8 mouse cellular contexts compared by ENCODE assay signal in the genomic region with DNA sequence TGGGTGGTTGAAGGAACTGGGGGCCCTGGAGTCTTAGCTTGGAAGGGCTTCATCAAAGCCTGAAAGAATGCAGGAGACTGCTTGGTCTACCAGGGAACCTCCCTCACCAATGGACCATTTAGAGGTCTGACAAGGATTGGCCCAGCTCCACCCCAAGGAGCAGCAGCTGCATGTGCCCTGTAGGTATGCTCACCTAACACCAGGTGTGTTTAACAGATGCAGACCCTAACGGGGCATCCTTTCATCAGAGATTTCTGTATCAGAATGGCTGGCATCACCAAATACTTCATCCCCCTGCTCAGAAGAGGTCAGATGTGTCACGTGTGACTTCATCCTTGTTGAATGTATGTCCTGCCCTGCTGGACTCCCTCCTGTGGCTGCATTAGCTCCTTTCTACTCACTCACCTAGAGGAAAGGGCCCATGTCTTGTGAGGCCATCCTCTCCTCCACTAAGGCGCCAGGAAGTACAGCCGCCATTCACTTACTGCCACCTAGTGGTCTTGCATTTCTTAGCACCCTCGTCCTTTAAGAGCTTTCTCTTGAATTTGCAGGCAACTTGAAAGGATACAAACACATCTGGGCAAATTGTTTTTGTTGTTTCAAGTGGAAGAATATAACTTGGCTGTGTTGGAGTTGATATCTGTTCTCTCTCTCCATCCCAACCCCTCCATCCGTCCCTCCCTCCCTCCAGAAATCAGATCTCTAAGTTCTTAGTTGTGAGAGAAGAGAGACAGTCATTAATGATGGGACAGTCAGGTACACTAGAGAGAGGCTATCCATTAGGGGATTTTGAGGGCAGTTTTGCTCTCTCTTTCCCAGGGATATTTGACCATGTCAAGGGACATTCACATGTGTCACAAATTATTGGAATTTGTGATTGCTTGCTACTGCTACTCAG.
DNase-seq lines count a peak whose midpoint lies in the region; ATAC-seq lines count a peak whose summit lies in the region.

No protein-coding gene starts in this region.

- peak; percentile 53 for DNase-seq in heart, adult 8-10 months (ENCODE audit: low spot score)
- DNase-seq in heart, embryonic 10.5 days (ENCODE audit: low spot score): no peak
- peak; percentile 8 for DNase-seq in c-Kit-positive CD71-positive TER-119-positive erythroid progenitor cells, embryonic 14.5 days (ENCODE audit: low spot score)
- peak; percentile 19 to 46 for DNase-seq in layer of hippocampus, postnatal 36 days

- H3K4me3 ChIP-seq in heart, embryonic 10.5 days: no peak overlapping the region
- H3K4me3 ChIP-seq in forebrain, embryonic 12.5 days (replicated peaks): no peak overlapping the region
- no peak overlapping the region for H3K4me3 ChIP-seq in hindbrain, embryonic 16.5 days (ENCODE audit: low read length)
- H3K4me3 ChIP-seq in midbrain, embryonic 12.5 days: no peak overlapping the region
- no peak overlapping the region for H3K4me3 ChIP-seq in stomach, embryonic 16.5 days (replicated peaks; ENCODE audit: low read length)

- no peaks in the 10 kb centered on the region for H3K4me1 ChIP-seq in heart, embryonic 10.5 days
- H3K4me1 ChIP-seq in forebrain, embryonic 12.5 days: peaks cover 7% of the 10 kb centered on the region; the same call in 1 of the 2 replicates
- no peaks in the 10 kb centered on the region for H3K4me1 ChIP-seq in hindbrain, embryonic 16.5 days (ENCODE audit: control insufficient read depth, insufficient read depth, low read depth, low read length)
- H3K4me1 ChIP-seq in midbrain, embryonic 12.5 days: 0 out of 2 replicates have a peak, but pooled peaks cover 3% of the 10 kb centered on the region
- H3K4me1 ChIP-seq in stomach, embryonic 16.5 days (ENCODE audit: control insufficient read depth, insufficient read depth, low read length): no peaks in the 10 kb centered on the region

- no peak overlapping the region for H3K9ac ChIP-seq in forebrain, embryonic 12.5 days
- no peak overlapping the region for H3K9ac ChIP-seq in hindbrain, embryonic 16.5 days (ENCODE audit: low read depth, low read length)
- no peak overlapping the region for H3K9ac ChIP-seq in midbrain, embryonic 12.5 days (replicated peaks)
- no peak overlapping the region for H3K9ac ChIP-seq in stomach, embryonic 16.5 days (ENCODE audit: low read length)

- no peaks in the 10 kb centered on the region for H3K9me3 ChIP-seq in heart, embryonic 10.5 days
- H3K9me3 ChIP-seq in forebrain, embryonic 12.5 days: no peaks in the 10 kb centered on the region
- H3K9me3 ChIP-seq in hindbrain, embryonic 16.5 days (ENCODE audit: control insufficient read depth, low read length): no peaks in the 10 kb centered on the region
- H3K9me3 ChIP-seq in midbrain, embryonic 12.5 days: no peaks in the 10 kb centered on the region
- no peaks in the 10 kb centered on the region for H3K9me3 ChIP-seq in stomach, embryonic 16.5 days (replicated peaks; ENCODE audit: control insufficient read depth, low read length)

- H3K27ac ChIP-seq in heart, embryonic 10.5 days: no peak overlapping the region
- no peak overlapping the region for H3K27ac ChIP-seq in forebrain, embryonic 12.5 days
- H3K27ac ChIP-seq in hindbrain, embryonic 16.5 days (ENCODE audit: low read depth, low read length): no peak overlapping the region
- no peak overlapping the region for H3K27ac ChIP-seq in midbrain, embryonic 12.5 days (replicated peaks)
- H3K27ac ChIP-seq in stomach, embryonic 16.5 days (ENCODE audit: low read length): no peak overlapping the region

- ATAC-seq in forebrain, embryonic 12.5 days (ENCODE audit: low FRiP score): peak; percentile 84
- ATAC-seq in hindbrain, embryonic 16.5 days: peak; percentile 69
- ATAC-seq in midbrain, embryonic 12.5 days (ENCODE audit: low FRiP score, low read depth): peak; percentile 78
- peak; percentile 55; the same call in 1 of the 2 replicates for ATAC-seq in stomach, embryonic 16.5 days (ENCODE audit: insufficient read depth, low FRiP score)

- H3K27me3 ChIP-seq in heart, embryonic 10.5 days (ENCODE audit: insufficient read depth, poor library complexity, severe bottlenecking): no peaks in the 10 kb centered on the region
- no peaks in the 10 kb centered on the region for H3K27me3 ChIP-seq in forebrain, embryonic 12.5 days
- no peaks in the 10 kb centered on the region for H3K27me3 ChIP-seq in hindbrain, embryonic 16.5 days (replicated peaks; ENCODE audit: control insufficient read depth, insufficient read depth, low read length)
- no peaks in the 10 kb centered on the region for H3K27me3 ChIP-seq in midbrain, embryonic 12.5 days
- H3K27me3 ChIP-seq in stomach, embryonic 16.5 days (ENCODE audit: control insufficient read depth, insufficient read depth, low read length): no peaks in the 10 kb centered on the region

- H3K36me3 ChIP-seq in heart, embryonic 10.5 days: no peaks in the 10 kb centered on the region
- 0 out of 2 replicates have a peak, but pooled peaks cover 4% of the 10 kb centered on the region for H3K36me3 ChIP-seq in forebrain, embryonic 12.5 days (replicated peaks)
- H3K36me3 ChIP-seq in hindbrain, embryonic 16.5 days (ENCODE audit: control insufficient read depth, insufficient read depth, low read length): no peaks in the 10 kb centered on the region
- H3K36me3 ChIP-seq in midbrain, embryonic 12.5 days: no peaks in the 10 kb centered on the region
- 0 out of 2 replicates have a peak, but pooled peaks cover 4% of the 10 kb centered on the region for H3K36me3 ChIP-seq in stomach, embryonic 16.5 days (ENCODE audit: control insufficient read depth, insufficient read depth, low read length)

- WGBS in heart, embryonic 10.5 days: 34% methylated on average over 6 of the region's 6 CpGs
- WGBS in forebrain, embryonic 12.5 days: 36% methylated on average over 6 of the region's 6 CpGs
- WGBS in hindbrain, embryonic 16.5 days: 30% methylated on average over 6 of the region's 6 CpGs
- WGBS in midbrain, embryonic 12.5 days: 34% methylated on average over 6 of the region's 6 CpGs
- WGBS in stomach, embryonic 16.5 days: 35% methylated on average over 6 of the region's 6 CpGs

- no peak overlapping the region for H3K4me2 ChIP-seq in forebrain, embryonic 12.5 days
- H3K4me2 ChIP-seq in hindbrain, embryonic 16.5 days (ENCODE audit: low read length): no peak overlapping the region
- no peak overlapping the region for H3K4me2 ChIP-seq in midbrain, embryonic 12.5 days (replicated peaks)
- no peak overlapping the region for H3K4me2 ChIP-seq in stomach, embryonic 16.5 days (ENCODE audit: low read depth, low read length)
